Mouse (Mus musculus): ENCODE data around the gene Tmub1.

DNA sequence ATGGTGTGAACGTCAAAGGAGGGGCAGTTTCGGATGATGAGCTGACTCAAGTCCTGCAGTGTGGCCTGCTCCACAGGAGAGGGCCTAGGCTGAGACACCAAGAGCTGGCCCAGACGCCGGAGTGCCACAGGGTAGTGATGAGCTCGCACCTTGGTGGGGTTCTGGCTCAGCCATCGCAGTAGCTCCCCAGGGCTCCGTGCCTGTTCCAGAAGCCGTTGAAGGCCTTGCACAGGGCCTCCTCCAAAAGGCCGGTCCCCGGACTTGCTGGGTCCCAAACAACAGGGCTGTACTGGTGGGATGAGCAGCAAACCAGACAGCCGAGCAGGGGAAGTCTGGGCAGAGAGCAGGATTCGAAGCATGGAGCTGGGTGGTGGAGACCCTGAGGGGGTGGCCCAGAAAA, 3.7 kb downstream of the Tmub1 start:
- TF ChIP-seq CTCF (IDR thresholded peaks at IDR 0.05; ENCODE audit: low read depth) (no peak), EP300 (IDR thresholded peaks at IDR 0.05; ENCODE audit: low read depth) (no peak)

Data from liver, embryonic 14.5 days (tissue).